Mouse (Mus musculus) hindbrain, embryonic 12.5 days (tissue): Measurements from ENCODE around the gene Slc37a1. TPM values are rescaled to one million over a fixed set of nuclear protein-coding genes. Genes with fewer than 3 reads are reported as not detected.

ENCODE experiments used
- ATAC-seq: fragments of 200-750 bp; cut with Nextera tagmentation; 2 replicates; pipeline ENCODE4 v1.8.0; 2017; ENCODE audit warnings: moderate TSS enrichment; ENCODE audit not compliant: low FRiP score
- H3K27ac ChIP-seq: fragments of 300-500 bp; sonication (generic); 2 replicates; pipeline ENCODE4 v1.5.1; 2016; ENCODE audit warnings: mild to moderate bottlenecking
- H3K27me3 ChIP-seq: fragments of 300-500 bp; sonication (generic); 2 replicates; pipeline ENCODE4 v1.6.1; 2016; ENCODE audit warnings: mild to moderate bottlenecking
- H3K36me3 ChIP-seq: fragments of 300-500 bp; sonication (generic); 2 replicates; pipeline ENCODE4 v1.6.1; 2016; ENCODE audit warnings: mild to moderate bottlenecking
- H3K4me1 ChIP-seq: fragments of 300-500 bp; sonication (generic); 2 replicates; pipeline ENCODE4 v1.6.1; 2016
- H3K4me2 ChIP-seq: fragments of 300-500 bp; sonication (generic); replicated peaks from 2 replicates; pipeline ENCODE4 v1.6.1; 2016; ENCODE audit warnings: mild to moderate bottlenecking
- H3K4me3 ChIP-seq: fragments of 300-500 bp; sonication (generic); 2 replicates; pipeline ENCODE4 v1.5.1; 2016; ENCODE audit warnings: mild to moderate bottlenecking
- H3K9ac ChIP-seq: fragments of 300-500 bp; sonication (generic); 2 replicates; pipeline ENCODE4 v1.6.1; 2016; ENCODE audit warnings: mild to moderate bottlenecking, moderate library complexity
- H3K9me3 ChIP-seq: fragments of 300-500 bp; sonication (generic); replicated peaks from 2 replicates; pipeline ENCODE4 v1.6.1; 2016; ENCODE audit warnings: mild to moderate bottlenecking
- WGBS: fragments of 180-500 bp; shearing (Covaris S2); methylation state at CpG from one replicate; pipeline ENCODE4 v1.1.7; 2016; 5-methylcytosine and 5-hydroxymethylcytosine counted together
- polyA plus RNA-seq: library from polyadenylated mRNA; unstranded; fragments of >200 nt; fragmentation: Nextera tagmentation; extraction: Ambion mirVana; gene quantifications from 2 replicates; pipeline ENCODE4 v1.2.1, GENCODE M21; 2016

Gene Slc37a1
- polyA plus RNA-seq, 1 experiment from 2014 or later = 15.5 TPM

DNA sequence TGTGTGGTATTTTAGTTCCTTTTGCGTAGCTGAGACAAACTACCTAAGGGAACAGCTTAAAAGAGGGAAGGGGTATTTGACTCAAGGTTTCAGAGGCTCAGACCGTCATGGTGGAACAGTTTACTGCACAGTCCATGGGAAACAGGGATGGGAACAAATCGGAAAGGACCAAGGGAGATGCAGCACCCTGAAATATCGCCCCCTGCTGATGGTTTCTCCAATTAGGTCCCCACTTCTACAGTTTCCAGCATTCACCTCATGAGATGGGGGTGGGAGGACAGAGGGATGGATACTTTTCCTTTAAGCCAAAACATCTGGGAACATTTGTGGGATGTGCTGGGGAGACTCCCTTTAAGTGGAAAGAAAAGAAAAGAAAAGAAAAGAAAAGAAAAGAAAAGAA is 26.8 kb upstream of the Slc37a1 start:
- H3K4me3 ChIP-seq = no peak overlapping the region
- WGBS = 75% methylated on average over 4 of the region's 4 CpGs
- no peaks in the 10 kb centered on the region for H3K36me3 ChIP-seq
- H3K27me3 ChIP-seq = no peaks in the 10 kb centered on the region
- no peak for ATAC-seq
- no peak overlapping the region for H3K27ac ChIP-seq
- no peaks in the 10 kb centered on the region for H3K9me3 ChIP-seq
- H3K4me2 ChIP-seq = no peak overlapping the region
- no peak overlapping the region for H3K9ac ChIP-seq
- 0 out of 2 replicates have a peak, but pooled peaks cover 5% of the 10 kb centered on the region for H3K4me1 ChIP-seq

DNA sequence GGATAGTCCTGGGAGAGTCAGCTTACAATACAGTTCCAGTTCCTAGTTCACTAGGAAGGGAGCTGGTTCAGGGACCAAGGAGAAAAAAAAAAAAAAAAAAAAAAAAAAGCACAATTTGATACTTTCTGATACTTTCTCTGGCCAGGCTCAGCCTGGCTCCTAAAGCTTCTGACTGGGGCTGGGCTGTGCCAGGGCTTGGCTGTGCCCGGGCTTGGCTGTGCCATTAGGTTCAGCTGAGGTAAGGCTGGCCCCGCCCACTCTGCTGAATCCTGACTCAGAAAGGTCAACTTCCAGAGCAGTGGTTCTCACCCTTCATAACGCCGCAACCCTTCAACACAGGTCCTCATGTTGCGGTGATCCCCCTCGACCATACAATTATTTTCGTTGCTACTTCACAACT is 26.2 kb upstream of the Slc37a1 start:
- H3K4me2 ChIP-seq = no peak overlapping the region
- no peak overlapping the region for H3K4me3 ChIP-seq
- H3K27ac ChIP-seq = no peak overlapping the region
- H3K9ac ChIP-seq = no peak overlapping the region
- H3K9me3 ChIP-seq = no peaks in the 10 kb centered on the region
- WGBS = 80% methylated on average over 7 of the region's 7 CpGs
- no peaks in the 10 kb centered on the region for H3K36me3 ChIP-seq
- ATAC-seq = no peak
- H3K4me1 ChIP-seq = 0 out of 2 replicates have a peak, but pooled peaks cover 10% of the 10 kb centered on the region
- no peaks in the 10 kb centered on the region for H3K27me3 ChIP-seq

DNA sequence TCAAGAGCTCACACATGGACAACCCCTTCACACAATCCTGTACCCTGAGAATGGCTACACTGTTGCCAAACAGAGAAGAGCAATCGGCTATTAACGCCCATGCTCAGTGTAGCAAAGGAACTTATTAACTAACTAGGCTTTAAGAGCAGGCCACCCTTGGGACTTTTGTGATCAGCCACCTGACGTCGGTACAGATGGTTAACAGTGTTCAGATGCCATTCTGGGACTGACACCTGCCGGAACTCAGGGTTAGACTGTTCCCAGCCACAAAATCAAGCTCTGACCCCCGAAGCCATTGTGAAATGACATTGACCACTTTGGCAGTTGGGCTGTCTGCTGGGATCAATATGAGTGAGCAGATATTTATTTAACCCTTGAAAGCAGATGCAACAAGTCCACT is 25.2 kb upstream of the Slc37a1 start:
- Histone ChIP-seq H3K9ac (no peak overlapping the region), H3K9me3 (no peaks in the 10 kb centered on the region), H3K4me2 (no peak overlapping the region), H3K27me3 (no peaks in the 10 kb centered on the region), H3K27ac (no peak overlapping the region), H3K4me1 (0 out of 2 replicates have a peak, but pooled peaks cover 10% of the 10 kb centered on the region), H3K36me3 (no peaks in the 10 kb centered on the region), H3K4me3 (no peak overlapping the region)
- ATAC-seq = no peak
- WGBS = 84% methylated on average over 6 of the region's 6 CpGs

GRCm38 (mm10) chr17:31262715-31263114 is 23.9 kb upstream of the Slc37a1 start:
- ATAC-seq = no peak
- Histone ChIP-seq H3K36me3 (no peaks in the 10 kb centered on the region), H3K4me1 (0 out of 2 replicates have a peak, but pooled peaks cover 10% of the 10 kb centered on the region), H3K4me3 (no peak overlapping the region), H3K4me2 (no peak overlapping the region), H3K9ac (no peak overlapping the region), H3K9me3 (no peaks in the 10 kb centered on the region), H3K27ac (no peak overlapping the region), H3K27me3 (no peaks in the 10 kb centered on the region)
- 65% methylated on average over 5 of the region's 5 CpGs for WGBS

DNA sequence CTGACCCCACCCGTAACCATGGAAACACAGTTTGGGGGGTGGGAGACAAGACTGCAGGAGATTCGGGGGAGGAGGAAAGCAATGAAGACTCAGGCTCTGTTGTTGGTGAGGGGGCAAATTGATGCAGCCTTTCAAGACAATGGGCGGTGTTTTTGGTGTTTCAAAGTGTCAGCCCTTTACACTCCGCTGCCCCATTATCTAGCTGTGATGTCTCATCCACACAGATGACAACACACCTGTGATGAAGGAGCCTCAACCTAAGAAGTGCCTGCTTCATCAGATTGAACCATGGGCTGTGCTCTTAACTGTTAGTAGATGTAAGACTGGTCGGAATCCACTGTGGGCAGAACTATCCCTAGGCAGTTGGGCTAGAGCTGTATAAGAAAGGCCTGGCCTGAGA is 22.8 kb upstream of the Slc37a1 start:
- Histone ChIP-seq H3K27me3 (no peaks in the 10 kb centered on the region), H3K9me3 (no peaks in the 10 kb centered on the region), H3K27ac (no peak overlapping the region), H3K4me2 (no peak overlapping the region), H3K9ac (no peak overlapping the region), H3K4me1 (0 out of 2 replicates have a peak, but pooled peaks cover 10% of the 10 kb centered on the region), H3K36me3 (no peaks in the 10 kb centered on the region), H3K4me3 (no peak overlapping the region)
- WGBS = 78% methylated on average over 5 of the region's 5 CpGs
- ATAC-seq = no peak

GRCm38 (mm10) chr17:31264372-31264771 is 22.2 kb upstream of the Slc37a1 start:
- H3K36me3 ChIP-seq = no peaks in the 10 kb centered on the region
- 56% methylated on average over 6 of the region's 6 CpGs for WGBS
- no peak for ATAC-seq
- no peak overlapping the region for H3K27ac ChIP-seq
- H3K27me3 ChIP-seq = no peaks in the 10 kb centered on the region
- H3K4me2 ChIP-seq = no peak overlapping the region
- H3K4me3 ChIP-seq = no peak overlapping the region
- no peak overlapping the region for H3K9ac ChIP-seq
- 0 out of 2 replicates have a peak, but pooled peaks cover 5% of the 10 kb centered on the region for H3K4me1 ChIP-seq
- no peaks in the 10 kb centered on the region for H3K9me3 ChIP-seq

- Histone ChIP-seq H3K27ac (no peak overlapping the region), H3K9ac (no peak overlapping the region), H3K4me3 (no peak overlapping the region), H3K27me3 (no peaks in the 10 kb centered on the region), H3K4me1 (0 out of 2 replicates have a peak, but pooled peaks cover 5% of the 10 kb centered on the region), H3K36me3 (no peaks in the 10 kb centered on the region), H3K4me2 (no peak overlapping the region), H3K9me3 (no peaks in the 10 kb centered on the region)
- no peak for ATAC-seq
- WGBS = 11% methylated on average over 3 of the region's 3 CpGs
Observed at GRCm38 (mm10) chr17:31265171-31265572, 21.4 kb upstream of the Slc37a1 start.

GRCm38 (mm10) chr17:31265831-31266230 is 20.8 kb upstream of the Slc37a1 start:
- ATAC-seq = no peak
- H3K36me3 ChIP-seq = no peaks in the 10 kb centered on the region
- H3K4me1 ChIP-seq = 0 out of 2 replicates have a peak, but pooled peaks cover 5% of the 10 kb centered on the region
- no peak overlapping the region for H3K4me3 ChIP-seq
- no peak overlapping the region for H3K27ac ChIP-seq
- H3K4me2 ChIP-seq = no peak overlapping the region
- no peak overlapping the region for H3K9ac ChIP-seq
- H3K27me3 ChIP-seq = no peaks in the 10 kb centered on the region
- 89% methylated on average over 9 of the region's 9 CpGs for WGBS
- H3K9me3 ChIP-seq = no peaks in the 10 kb centered on the region

DNA sequence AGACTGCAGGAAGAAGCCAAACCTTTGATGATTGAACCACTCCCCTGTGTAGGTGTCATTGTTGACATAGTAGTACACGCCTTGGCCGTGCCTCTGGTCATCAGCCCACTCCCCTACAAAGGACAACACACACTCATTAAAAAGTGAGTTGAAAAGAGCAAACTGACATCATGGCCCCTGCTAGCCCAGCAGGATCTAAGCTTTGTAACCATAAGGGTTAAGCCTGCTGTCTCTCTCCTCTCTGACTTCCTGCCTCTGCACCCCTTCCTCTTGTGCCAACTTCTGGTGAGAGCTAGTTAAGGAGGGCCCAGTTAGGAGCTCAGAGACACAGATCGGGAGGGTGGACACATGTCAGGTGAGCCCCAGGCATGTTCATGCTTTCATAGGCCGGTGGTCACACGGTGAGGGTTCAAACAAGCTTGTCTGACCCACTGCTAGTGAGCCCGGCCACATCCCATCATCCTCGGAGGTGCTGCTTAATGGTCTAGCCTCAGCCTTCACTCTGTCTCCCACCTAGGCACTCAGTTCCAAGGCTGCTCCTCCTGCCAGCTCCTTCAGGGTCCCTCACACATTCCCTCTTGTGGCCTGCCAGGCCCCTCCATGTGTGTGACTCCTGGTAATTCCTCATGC is 20.2 kb upstream of the Slc37a1 start:
- ATAC-seq = no peak
- Histone ChIP-seq H3K27me3 (no peaks in the 10 kb centered on the region), H3K4me2 (no peak overlapping the region), H3K36me3 (no peaks in the 10 kb centered on the region), H3K4me3 (no peak overlapping the region), H3K9me3 (no peaks in the 10 kb centered on the region), H3K4me1 (0 out of 2 replicates have a peak, but pooled peaks cover 5% of the 10 kb centered on the region), H3K9ac (no peak overlapping the region), H3K27ac (no peak overlapping the region)
- WGBS = 87% methylated on average over 7 of the region's 7 CpGs

GRCm38 (mm10) chr17:31267138-31267537 is 19.5 kb upstream of the Slc37a1 start:
- 0 out of 2 replicates have a peak, but pooled peaks cover 5% of the 10 kb centered on the region for H3K4me1 ChIP-seq
- 70% methylated on average over 4 of the region's 4 CpGs for WGBS
- H3K4me3 ChIP-seq = no peak overlapping the region
- H3K27ac ChIP-seq = no peak overlapping the region
- H3K9me3 ChIP-seq = no peaks in the 10 kb centered on the region
- no peak overlapping the region for H3K4me2 ChIP-seq
- H3K27me3 ChIP-seq = no peaks in the 10 kb centered on the region
- no peak overlapping the region for H3K9ac ChIP-seq
- no peaks in the 10 kb centered on the region for H3K36me3 ChIP-seq
- ATAC-seq = no peak

- Histone ChIP-seq H3K27ac (no peak overlapping the region), H3K9me3 (no peaks in the 10 kb centered on the region), H3K4me3 (no peak overlapping the region), H3K9ac (no peak overlapping the region), H3K27me3 (no peaks in the 10 kb centered on the region), H3K4me2 (no peak overlapping the region), H3K36me3 (no peaks in the 10 kb centered on the region), H3K4me1 (0 out of 2 replicates have a peak, but pooled peaks cover 5% of the 10 kb centered on the region)
- no peak for ATAC-seq
- 82% methylated on average over 6 of the region's 6 CpGs for WGBS
Observed at GRCm38 (mm10) chr17:31267603-31268002, 19.0 kb upstream of the Slc37a1 start.

DNA sequence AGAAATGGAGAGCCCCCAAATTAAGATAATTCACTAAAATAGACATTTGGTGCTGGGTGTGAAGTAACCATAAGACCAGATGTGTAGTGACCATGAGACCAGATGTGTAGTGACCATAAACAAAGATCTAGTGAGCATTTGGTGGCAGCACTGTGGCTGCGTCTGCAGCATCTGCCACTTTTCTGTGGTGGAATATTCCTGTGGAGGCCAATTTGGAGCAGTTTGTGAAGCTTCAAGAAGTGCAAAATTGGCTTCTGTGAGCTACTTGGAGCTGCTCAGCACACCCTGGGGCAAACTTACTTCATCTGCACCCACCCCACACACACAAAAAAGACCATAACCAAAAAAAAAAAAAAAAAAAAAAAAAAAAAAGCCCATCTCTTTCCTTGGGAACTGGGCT is 18.6 kb upstream of the Slc37a1 start:
- no peak overlapping the region for H3K4me3 ChIP-seq
- no peaks in the 10 kb centered on the region for H3K27me3 ChIP-seq
- no peak for ATAC-seq
- H3K4me2 ChIP-seq = no peak overlapping the region
- H3K4me1 ChIP-seq = 0 out of 2 replicates have a peak, but pooled peaks cover 5% of the 10 kb centered on the region
- WGBS = 85% methylated on average over 1 of the region's 1 CpGs
- no peak overlapping the region for H3K27ac ChIP-seq
- no peaks in the 10 kb centered on the region for H3K9me3 ChIP-seq
- H3K36me3 ChIP-seq = no peaks in the 10 kb centered on the region
- no peak overlapping the region for H3K9ac ChIP-seq

- Histone ChIP-seq H3K27me3 (no peaks in the 10 kb centered on the region), H3K9me3 (no peaks in the 10 kb centered on the region), H3K4me2 (no peak overlapping the region), H3K27ac (no peak overlapping the region), H3K36me3 (no peaks in the 10 kb centered on the region), H3K4me1 (0 out of 2 replicates have a peak, but pooled peaks cover 5% of the 10 kb centered on the region), H3K9ac (no peak overlapping the region), H3K4me3 (no peak overlapping the region)
- WGBS = 83% methylated on average over 2 of the region's 2 CpGs
- no peak for ATAC-seq
Observed at GRCm38 (mm10) chr17:31269761-31270160, 16.8 kb upstream of the Slc37a1 start.
